Mouse (Mus musculus) 3T3-L1 (cell line): ENCODE results near the gene Ctrb1.

ENCODE experiments used
- DNase-seq: peaks from one replicate; pipeline ENCODE4 v3.0.0-alpha.2; 2015; ENCODE audit warnings: low read depth, low spot score

Gene Ctrb1

GRCm38 (mm10) chr8:111690960-111691445 lies at the start of gene Ctrb1:
Ctrb1 (minus strand) TSS chr8:111691010.
- DNase-seq, result no peak

- DNase-seq, result no peak
Measured at GRCm38 (mm10) chr8:111740301-111740711, 49.5 kb upstream of the Ctrb1 start.

DNA sequence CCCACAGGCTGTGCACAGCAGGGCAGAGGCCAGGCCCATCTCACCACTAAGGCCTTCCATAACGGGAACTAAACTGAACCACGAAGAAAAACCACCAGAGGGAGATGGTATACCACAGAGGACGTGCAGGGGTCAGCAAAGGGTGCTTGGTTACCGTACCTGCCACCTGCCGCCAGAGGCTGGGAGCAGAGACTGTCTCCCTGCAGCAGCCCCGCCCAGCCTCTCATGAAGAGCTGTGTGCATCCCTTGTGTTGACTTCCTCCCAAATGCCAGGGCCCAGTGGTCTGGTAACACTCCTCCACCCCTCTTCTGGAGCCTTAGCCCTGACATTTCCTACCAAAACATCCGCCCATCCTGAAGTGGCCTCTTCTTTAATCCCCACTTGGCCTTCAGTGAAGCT lies 48.8 kb upstream of the Ctrb1 start:
- no peak for DNase-seq

GRCm38 (mm10) chr8:111738867-111739266 lies 48.1 kb upstream of the Ctrb1 start:
- DNase-seq, result no peak

- DNase-seq, result no peak
Measured at GRCm38 (mm10) chr8:111736321-111736720, 45.5 kb upstream of the Ctrb1 start.

DNA sequence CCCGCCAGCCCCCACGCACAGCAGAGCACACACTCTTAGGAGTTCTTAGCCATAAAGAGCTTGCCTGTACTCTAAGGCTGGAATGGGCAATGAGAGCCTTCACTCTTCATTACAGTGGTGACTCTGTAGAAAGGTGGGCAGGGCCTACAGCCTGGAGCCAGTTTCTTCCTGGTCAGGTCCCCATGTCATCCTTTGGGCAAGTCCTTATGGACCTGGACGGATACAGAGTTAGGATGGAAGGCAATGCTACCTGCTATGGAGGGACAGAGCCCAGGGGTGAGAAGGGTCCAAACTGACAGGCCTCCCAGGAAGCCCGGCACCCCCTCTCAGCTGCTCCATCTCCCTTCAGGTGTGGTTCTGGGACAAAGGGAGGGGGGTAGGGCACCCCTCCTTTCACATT lies 45.0 kb upstream of the Ctrb1 start:
- DNase-seq, result no peak

DNA sequence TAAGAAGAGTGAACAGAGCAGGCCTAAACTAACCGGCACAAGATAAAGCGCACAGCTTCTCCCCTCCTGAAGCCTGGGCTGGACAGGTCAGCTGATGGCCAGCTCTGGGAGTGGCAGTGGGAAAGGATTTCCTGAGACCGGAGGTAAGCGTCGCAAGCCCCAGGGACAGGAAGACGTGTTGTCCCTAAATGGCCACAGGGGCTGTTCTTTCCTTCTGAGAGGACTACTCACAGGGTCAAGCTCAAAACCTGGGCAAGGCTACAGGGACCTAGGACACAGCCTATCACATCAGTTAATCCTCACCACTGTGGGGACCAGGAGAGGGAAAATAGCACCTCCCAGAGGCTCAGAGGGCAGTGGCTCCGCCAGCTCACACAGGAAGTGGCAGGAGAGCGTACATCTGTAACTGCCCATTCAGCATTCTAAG lies 44.5 kb upstream of the Ctrb1 start:
- DNase-seq, result no peak

DNA sequence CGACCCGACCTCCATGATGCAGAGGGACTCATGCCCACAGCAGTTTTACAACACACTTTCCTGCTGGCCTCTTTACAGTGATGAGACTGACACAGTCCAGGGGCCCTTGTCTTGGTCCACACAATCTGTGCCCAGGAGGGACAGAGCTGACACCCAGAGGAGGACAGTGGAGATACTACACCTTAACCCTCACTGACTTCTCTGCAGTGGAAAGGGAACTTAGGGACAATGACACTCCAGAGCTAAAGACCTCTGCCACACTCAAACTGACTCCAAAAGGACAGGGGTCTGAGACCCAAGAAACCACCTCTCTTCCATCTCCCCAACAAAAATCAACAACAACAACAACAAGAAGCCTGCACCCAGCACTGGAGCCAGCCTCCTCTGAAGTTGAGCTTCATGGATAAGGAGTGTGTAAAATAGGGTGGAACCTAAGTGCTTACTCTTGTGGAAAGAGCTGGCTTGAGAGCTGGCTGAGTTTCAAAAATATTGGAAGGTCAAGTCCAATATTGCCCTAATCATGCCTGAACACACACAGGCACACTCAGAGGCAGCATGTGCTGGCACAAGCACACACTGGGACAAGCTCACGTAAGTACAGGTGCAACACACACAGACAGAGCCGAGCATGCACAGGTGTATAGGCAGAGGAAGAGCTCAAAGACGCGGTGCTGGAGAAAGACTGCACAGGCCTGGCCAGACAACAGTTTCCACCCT lies 43.6 kb upstream of the Ctrb1 start:
- DNase-seq, result no peak

DNA sequence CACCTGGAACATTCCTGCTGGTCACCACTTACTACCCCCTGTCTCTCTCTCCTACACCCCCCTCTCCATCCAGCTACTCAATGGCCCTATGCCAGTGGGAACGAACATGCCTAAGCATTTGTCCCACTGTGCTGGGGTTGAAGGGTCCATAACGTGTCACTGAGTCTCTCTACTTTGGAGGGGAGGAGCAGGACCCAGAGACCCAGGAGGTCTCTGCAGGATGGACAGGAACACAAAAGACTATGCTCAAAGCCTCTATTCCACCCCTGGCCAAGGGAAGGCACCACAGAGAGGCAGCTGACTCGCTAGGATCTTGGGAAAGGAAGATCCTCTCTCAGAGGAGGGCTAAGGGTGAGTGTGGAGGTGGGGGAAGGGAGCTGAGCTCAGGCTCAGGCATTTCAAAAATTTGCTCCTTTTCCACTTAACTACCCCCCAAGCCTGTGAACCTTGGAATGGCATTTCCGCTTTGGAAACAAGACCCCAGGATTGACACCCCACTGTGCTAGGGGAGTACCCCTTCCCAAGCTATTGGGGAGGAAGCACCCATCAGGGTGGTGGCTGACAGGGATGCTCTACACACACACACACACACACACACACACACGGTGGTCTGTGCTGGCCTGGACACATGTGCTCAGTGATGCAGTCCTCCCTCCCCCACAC lies 42.9 kb upstream of the Ctrb1 start:
- DNase-seq, result peak; percentile 65

DNA sequence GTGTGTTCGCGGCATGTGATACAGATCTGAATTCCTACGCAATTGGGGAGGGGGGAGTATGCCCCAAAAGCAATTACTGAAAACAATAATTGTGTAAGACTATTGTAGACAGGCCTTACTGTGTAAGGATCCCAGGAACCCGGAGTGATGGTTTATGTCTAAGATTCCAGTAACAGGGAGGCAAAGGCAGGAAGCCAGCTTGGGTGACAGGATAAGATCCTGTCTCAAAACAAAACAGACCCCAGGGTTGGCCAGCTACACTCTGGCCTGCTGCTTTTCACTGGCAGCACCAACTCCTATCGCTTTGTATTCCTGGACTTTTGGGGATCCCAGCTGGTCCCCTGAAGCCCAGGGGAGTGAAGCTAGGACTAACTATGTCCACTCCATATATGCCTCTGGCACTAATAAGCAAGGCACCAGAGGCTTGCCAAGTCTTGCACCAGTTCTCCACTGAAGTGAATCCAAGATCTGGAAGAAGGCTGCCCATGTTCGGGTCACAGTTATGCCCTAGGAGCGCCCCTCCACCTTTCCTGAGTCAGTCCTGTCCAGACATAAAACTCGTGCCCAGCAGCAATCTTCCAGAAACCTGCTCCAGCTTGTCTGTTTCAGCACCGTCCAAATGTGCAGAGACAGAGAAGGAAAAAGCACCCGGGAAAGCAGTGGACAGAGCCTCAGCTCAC lies 41.7 kb upstream of the Ctrb1 start:
- peak; percentile 52 for DNase-seq

DNA sequence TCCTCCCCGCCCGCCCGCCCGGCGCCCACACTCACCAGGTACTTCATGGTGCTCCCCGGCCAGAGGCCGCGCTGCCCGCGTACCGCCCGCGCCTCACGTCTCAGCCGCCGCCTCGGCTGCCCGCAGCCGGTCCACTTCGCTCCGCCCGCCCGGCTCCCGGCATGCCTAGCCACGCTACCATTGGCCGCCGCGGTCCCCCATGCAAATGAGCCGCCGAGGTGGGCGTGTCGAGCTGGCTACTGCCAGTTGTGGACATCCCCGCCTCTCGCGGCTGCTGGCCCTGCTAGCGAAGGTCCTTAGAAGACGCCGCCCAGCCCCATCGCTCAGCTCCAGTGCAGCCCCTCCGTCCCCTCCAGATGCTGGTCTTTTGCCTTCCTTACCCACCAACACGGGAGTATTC lies 41.2 kb upstream of the Ctrb1 start:
- DNase-seq, result peak; percentile 95

DNA sequence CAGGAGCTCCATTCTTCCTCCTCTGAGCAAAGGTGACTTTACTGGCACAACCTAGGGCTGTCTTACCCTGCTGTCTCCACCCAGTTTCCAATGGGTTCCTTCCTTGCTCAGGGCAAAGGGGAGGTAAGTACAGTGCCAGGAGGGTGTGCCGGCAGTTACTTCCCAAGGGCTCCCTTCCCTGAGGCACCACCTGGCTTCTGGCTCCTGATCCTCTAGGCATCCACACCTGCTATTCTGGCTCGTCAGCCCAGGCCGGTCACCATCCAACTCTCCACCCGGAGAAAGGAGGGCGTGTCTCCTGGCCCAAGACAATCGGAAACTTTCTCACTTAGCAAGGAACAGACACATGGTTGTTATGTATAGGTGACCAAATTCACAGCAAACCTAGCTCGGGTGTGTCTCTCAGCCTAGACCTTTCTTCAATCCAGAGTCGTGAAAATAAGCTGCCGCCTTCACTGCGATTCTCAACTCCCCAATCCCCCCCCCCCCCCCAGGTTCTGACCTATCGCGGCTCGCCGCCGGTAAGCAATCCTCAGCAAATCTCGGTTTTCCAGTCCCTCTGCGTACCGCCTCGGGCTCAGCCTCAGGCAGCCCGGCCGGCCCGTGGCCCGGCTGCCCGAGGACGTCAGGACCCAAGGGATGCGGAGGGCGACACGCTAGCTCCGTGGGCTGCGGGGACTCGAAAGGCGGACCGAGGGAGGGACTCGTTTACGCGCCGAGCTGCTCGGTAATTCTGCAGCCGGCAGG lies 40.6 kb upstream of the Ctrb1 start:
- peak; percentile 57 for DNase-seq

DNA sequence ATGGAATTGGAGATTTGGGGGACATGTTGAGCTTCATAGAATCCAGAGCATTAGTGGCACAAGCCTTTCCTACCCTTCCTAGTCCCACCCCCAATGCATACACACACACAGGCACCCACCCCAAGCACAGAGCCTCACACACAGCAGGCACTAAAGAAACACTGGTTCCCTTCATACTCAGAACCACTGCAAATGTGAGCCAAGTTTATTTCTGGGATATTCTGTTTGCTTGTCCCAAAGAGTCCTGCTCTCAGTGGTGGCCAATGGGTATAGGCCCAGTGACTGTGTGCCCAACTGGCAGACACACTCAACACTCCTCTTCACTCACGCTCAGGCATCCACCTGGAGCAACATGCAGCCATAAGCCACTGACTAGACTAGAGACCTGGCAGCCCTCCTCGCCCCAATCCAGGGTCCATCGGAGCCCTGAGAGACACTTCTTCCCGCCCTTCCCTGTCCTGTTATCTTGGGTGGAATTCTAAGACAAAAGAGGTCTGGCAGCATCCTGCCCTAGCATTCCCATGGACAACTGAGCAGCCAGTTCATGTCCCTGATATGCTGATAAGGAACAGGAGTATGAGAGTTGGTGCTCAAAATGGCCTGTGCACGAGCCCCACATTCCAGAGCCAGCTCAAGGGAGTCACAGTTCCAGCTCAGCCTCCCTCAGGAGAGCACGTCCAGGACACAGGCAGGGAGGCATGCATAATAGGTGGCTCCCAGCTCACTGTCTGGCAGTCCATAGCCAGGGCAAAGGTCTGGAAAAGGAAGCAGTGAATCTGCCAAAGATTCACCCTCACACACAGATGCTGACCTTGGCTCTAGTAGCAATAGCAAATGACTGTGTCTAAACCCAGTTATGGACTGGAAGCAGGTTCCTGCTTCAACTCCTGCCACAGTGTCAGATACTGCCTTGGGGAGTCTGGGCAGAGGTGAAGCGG lies 38.7 kb upstream of the Ctrb1 start:
- no peak for DNase-seq

- no peak for DNase-seq
Measured at GRCm38 (mm10) chr8:111728481-111728880, 37.7 kb upstream of the Ctrb1 start.

DNA sequence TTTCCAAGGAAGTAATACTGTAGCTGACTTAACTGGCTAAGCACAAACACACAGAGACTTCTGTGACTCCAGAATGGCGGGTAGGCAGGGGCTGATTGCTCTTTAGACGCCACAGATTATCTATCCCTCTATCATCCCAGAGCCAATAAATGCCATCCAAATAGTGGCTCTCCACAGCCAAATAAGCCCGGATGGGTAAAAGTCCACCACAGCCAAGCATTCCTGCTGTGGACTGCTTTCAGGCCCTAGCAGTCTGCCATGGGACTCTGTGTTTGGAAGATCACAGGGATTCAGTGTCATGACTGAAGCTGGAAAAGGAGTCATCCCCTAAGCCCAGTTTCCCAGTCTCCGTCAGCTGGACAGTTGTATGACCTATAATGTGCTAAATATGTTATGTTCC lies 36.7 kb upstream of the Ctrb1 start:
- no peak for DNase-seq

- peak; percentile 95 for DNase-seq
Measured at GRCm38 (mm10) chr8:111726102-111726900, 35.5 kb upstream of the Ctrb1 start.

DNA sequence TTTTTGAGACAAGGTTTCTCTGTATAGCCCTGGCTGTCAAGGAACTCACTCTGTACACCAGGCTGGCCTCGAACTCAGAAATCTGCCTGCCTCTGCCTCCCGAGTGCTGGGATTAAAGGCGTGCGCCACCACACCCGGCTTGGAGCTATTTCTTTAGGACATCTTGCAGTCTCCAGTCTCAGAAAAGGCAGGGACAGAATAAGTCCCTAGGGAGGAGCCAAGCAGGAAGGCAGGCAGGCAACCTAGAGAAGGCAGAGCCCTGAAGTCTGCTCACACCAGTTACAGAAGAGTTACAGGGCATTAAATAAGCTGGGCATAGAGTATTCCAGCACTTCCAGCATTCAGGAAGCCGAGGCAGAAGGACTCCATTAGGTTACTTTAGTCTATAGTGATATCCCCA lies 34.5 kb upstream of the Ctrb1 start:
- no peak for DNase-seq

DNA sequence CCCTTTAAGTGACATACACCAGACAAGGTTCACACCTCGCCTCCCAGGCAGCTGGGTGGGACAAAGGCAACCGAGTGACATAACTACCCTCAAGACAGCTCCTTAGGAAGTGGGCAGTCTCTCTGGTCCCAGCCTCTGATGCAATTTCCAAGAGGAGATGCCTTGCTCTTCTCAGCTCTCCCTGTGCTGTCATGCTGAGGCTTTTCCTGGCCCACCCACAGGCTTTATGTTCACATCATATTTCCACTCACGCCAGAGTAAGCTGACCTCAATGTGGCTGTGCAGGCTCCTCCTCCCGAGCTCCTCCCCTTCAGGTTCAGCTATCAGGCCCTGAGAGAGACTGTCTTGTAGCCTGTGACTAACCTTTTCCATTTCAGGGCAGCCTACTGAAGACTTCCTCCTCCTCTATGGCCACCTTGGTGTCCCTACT lies 29.3 kb upstream of the Ctrb1 start:
- DNase-seq, result peak; percentile 81

GRCm38 (mm10) chr8:111718937-111719336 lies 28.1 kb upstream of the Ctrb1 start:
- DNase-seq, result no peak

DNA sequence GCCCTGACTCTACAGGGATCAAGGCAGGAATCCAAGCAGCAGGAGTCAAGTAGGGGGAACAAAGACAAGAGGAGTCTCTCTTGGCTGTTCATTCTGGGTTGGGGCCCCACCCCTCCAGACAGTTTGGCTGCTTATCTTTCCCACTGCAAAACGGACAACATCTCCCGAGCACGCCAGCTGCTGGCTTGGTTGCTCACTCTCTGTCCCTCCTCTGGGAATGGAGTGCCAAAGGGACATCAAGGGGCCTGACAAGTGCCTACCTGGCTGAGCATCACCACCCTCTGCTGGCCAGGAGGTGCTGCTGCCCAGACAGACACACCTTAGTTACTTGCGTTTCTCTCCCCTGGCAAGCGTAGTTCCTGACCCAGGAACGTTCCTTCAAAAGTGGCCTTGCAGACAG lies 27.1 kb upstream of the Ctrb1 start:
- DNase-seq, result no peak
